Mouse (Mus musculus) cortical plate, adult 2 months (tissue): Measurements from ENCODE around the gene Gli1.

Experiments
- CTCF ChIP-seq: fragments of 200-500 bp; IDR thresholded peaks from 2 replicates; pipeline ENCODE4 v1.5.1; 2011; ENCODE audit warnings: mild to moderate bottlenecking, control low read depth, low read length; ENCODE audit not compliant: insufficient read depth; ENCODE audit errors: extremely low read depth
- POLR2A ChIP-seq: fragments of 200-500 bp; IDR thresholded peaks from 2 replicates; pipeline ENCODE4 v1.6.1; 2011; ENCODE audit warnings: mild to moderate bottlenecking, low read length, control low read depth; ENCODE audit not compliant: insufficient read depth; ENCODE audit errors: extremely low read depth

DNA sequence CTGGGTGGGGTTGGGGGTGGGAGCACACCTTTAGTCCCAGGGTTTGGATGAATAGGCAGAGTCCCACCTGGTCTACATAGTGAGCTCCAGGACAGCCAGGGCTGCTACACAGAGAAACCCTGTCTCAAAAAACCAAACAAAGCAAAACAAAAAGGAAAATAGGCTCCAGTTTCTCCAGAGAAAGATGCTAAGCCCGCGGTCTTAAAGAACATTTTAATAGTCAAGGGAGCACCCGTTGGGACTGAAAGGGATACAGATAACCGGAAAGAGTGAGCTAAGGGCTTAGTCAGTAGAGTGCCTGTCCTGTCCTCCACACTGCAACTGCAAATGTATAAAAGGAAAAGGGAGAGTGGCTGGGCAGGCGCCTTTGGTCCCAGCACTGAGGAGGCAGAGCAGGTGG lies 25.3 kb upstream of the Gli1 start:
- TF ChIP-seq POLR2A (no peak), CTCF (no peak)
